Mouse (Mus musculus) C2C12 (cell line): ENCODE measurements around the gene Spint5.

Experiments
- CTCF ChIP-seq: IDR thresholded peaks from one replicate; pipeline ENCODE4 v1.5.1; 2011; ENCODE audit not compliant: control insufficient read depth, insufficient read depth, insufficient read length
- MAX ChIP-seq: IDR thresholded peaks from one replicate; pipeline ENCODE4 v1.6.1; 2011; ENCODE audit warnings: mild to moderate bottlenecking, control low read depth
- USF1 ChIP-seq: IDR thresholded peaks from one replicate; pipeline ENCODE4 v1.6.1; 2011; ENCODE audit warnings: low read depth, mild to moderate bottlenecking, control low read depth, moderate library complexity

DNA sequence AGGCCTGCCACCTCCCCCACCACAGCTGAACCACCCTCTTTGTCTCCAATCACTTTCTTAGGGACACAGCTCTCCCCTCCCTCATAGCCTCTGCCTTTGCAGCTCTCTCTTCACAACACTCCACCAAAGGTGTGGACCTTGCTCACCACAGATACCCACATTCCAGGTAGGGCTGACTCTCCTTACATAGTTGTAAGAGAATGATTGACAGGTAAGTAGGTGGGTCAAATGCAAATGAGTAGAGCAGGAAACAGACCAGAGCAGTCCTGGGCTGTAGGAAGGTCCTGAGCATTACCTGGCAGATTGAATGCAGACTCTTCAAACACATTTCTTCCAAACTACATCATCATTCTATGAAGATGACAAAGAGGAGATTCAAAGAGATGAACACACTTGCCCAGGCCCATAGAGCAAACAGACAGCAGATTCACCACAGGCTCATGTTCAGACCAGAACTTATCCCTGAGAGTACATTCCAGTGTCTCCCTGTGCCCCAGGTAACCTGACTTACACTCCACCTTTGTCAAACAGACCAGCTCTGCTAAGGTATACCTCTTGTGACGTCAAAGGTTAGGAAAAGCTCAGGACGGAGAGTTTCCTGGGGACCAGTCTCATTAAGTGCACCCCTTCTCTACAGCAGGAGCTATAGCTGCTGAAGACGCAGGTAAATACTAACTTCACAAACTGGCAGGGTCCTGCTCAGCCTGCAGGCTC, 22.4 kb downstream of the Spint5 start:
- TF ChIP-seq CTCF (no peak), USF1 (no peak), MAX (no peak)
